Mouse (Mus musculus) ovary, adult 10 weeks (tissue): ENCODE results near the gene Olfr267. TPM values are rescaled to one million over a fixed set of nuclear protein-coding genes. Genes with fewer than 3 reads are reported as not detected.

Experiments
- polyA plus RNA-seq: library from polyadenylated mRNA; stranded (reverse); fragments of 350-450 nt; fragmentation: Illumina TruSeq; extraction: RNeasy Lipid Tissue Mini Kit (QIAGEN cat#74804); gene quantifications from one replicate; pipeline ENCODE4 v1.2.3, GENCODE M21; 2014

The Olfr267 gene
- polyA plus RNA-seq, result not detected

GRCm38 (mm10) chr4:58787616-58788015, at the start of gene Olfr267:
Gene Olfr267 (minus strand): TSS chr4:58787716.

Other genes with a start within 250 kb of the Olfr267 start
- 26.4 TPM for gene Lpar1, start 233.8 kb downstream of the Olfr267 start, polyA plus RNA-seq
- gene Ecpas, start 125.0 kb upstream of the Olfr267 start, polyA plus RNA-seq, result 151 TPM
- gene Zkscan16, start 155.9 kb upstream of the Olfr267 start, polyA plus RNA-seq, result 2.6 TPM
- gene Ptgr1, start 199.4 kb upstream of the Olfr267 start, polyA plus RNA-seq, result 14.3 TPM
- gene Dnajc25, start 207.3 kb upstream of the Olfr267 start, polyA plus RNA-seq, result 36.6 TPM
- gene Gm20503, start 215.5 kb upstream of the Olfr267 start, polyA plus RNA-seq, result not detected
- gene Gng10, start 247.4 kb upstream of the Olfr267 start, polyA plus RNA-seq, result 166 TPM